Comparison of ENCODE assay signal across 11 mouse cellular contexts in genomic region chr9:116270417-116270828, GRCm38 (mm10).
DNase-seq lines count a peak whose midpoint lies in the region; ATAC-seq and TF ChIP-seq lines count a peak whose summit lies in the region.
"Had no signal": no experiment of that assay in that cellular context is flagged by ENCODE, and none has a peak within 500 bp of the region (broad histone marks: within the 10 kb centered on the region; RNA-seq: fewer than 3 reads in every experiment).

No protein-coding gene starts in this region.

- TF ChIP-seq CTCF in lung, adult 2 months (IDR thresholded peaks at IDR 0.05; ENCODE audit: insufficient read depth, low read length) = no peak
- TF ChIP-seq CTCF in heart, adult 2 months (IDR thresholded peaks at IDR 0.05) = no peak

- H3K27me3 ChIP-seq in kidney, embryonic 15.5 days = no peaks in the 10 kb centered on the region
- H3K27me3 ChIP-seq in heart, adult 2 months (ENCODE audit: control insufficient read depth, insufficient read depth, low read length) = no peaks in the 10 kb centered on the region
- no peaks in the 10 kb centered on the region for H3K27me3 ChIP-seq in forebrain, embryonic 13.5 days
- H3K27me3 ChIP-seq: CH12.LX had no signal

- no peak for ATAC-seq in kidney, embryonic 15.5 days (replicated peaks; ENCODE audit: low FRiP score)
- ATAC-seq in granulocyte monocyte progenitor cell, adult 5-6 weeks (replicated peaks; ENCODE audit: poor library complexity, severe bottlenecking) = peak; percentile 87
- no peak for ATAC-seq in forebrain, embryonic 13.5 days

- H3K4me2 ChIP-seq in kidney, embryonic 15.5 days = no peak overlapping the region
- no peak overlapping the region for H3K4me2 ChIP-seq in forebrain, embryonic 13.5 days

- H3K4me3 ChIP-seq in kidney, embryonic 15.5 days (replicated peaks) = no peak overlapping the region
- no peak overlapping the region for H3K4me3 ChIP-seq in lung, adult 2 months (replicated peaks; ENCODE audit: extremely low read depth, low read depth, low read length)
- no peak overlapping the region for H3K4me3 ChIP-seq in heart, adult 2 months
- H3K4me3 ChIP-seq in forebrain, embryonic 13.5 days = no peak overlapping the region
- H3K4me3 ChIP-seq: myocyte had no signal

- DNase-seq in kidney, adult 11 months = peak; percentile 39
- DNase-seq in lung, adult 2 months = peak; percentile 74
- DNase-seq in ovary, postnatal 36 days (ENCODE audit: low spot score) = peak; percentile 39
- no peak for DNase-seq in left cerebral cortex, adult 9 months (ENCODE audit: low spot score in 2 of 2)
- no peak for DNase-seq in heart, adult 2 months
- DNase-seq: cerebellum, postnatal 25 days had no signal

- H3K27ac ChIP-seq in kidney, embryonic 15.5 days = no peak overlapping the region
- no peak overlapping the region for H3K27ac ChIP-seq in heart, adult 2 months
- H3K27ac ChIP-seq in forebrain, embryonic 13.5 days = no peak overlapping the region

- TF ChIP-seq POLR2A in lung, adult 2 months (IDR thresholded peaks at IDR 0.05; ENCODE audit: borderline replicate concordance, extremely low read depth, low read depth, low read length) = no peak
- no peak for TF ChIP-seq POLR2A in heart, adult 2 months (IDR thresholded peaks at IDR 0.05; ENCODE audit: insufficient read depth, low read depth, low read length)

- H3K9ac ChIP-seq in kidney, embryonic 15.5 days = no peak overlapping the region
- no peak overlapping the region for H3K9ac ChIP-seq in heart, adult 2 months (ENCODE audit: low read depth, low read length)
- H3K9ac ChIP-seq in forebrain, embryonic 13.5 days = no peak overlapping the region

- intact Hi-C loops in heart, adult 2 months (cut with DNase I) = no loop called here

- H3K9me3 ChIP-seq in kidney, embryonic 15.5 days (replicated peaks) = no peaks in the 10 kb centered on the region
- no peaks in the 10 kb centered on the region for H3K9me3 ChIP-seq in forebrain, embryonic 13.5 days (replicated peaks)

- 0 out of 2 replicates have a peak, but pooled peaks cover 6% of the 10 kb centered on the region for H3K4me1 ChIP-seq in kidney, embryonic 15.5 days
- no peaks in the 10 kb centered on the region; the same call in 1 of the 2 replicates for H3K4me1 ChIP-seq in lung, adult 2 months (ENCODE audit: control insufficient read depth, insufficient read depth, low read length)
- peaks cover 1% of the 10 kb centered on the region; the same call in 1 of the 2 replicates for H3K4me1 ChIP-seq in heart, adult 2 months (ENCODE audit: control insufficient read depth, insufficient read depth, low read length)
- H3K4me1 ChIP-seq in forebrain, embryonic 13.5 days = no peaks in the 10 kb centered on the region

- no peaks in the 10 kb centered on the region for H3K36me3 ChIP-seq in kidney, embryonic 15.5 days
- H3K36me3 ChIP-seq in heart, adult 2 months (ENCODE audit: control insufficient read depth, insufficient read depth, low read length) = no peaks in the 10 kb centered on the region
- H3K36me3 ChIP-seq in forebrain, embryonic 13.5 days (ENCODE audit: poor library complexity, severe bottlenecking) = no peaks in the 10 kb centered on the region

- TF ChIP-seq EP300 in heart, adult 2 months (IDR thresholded peaks at IDR 0.05; ENCODE audit: insufficient read depth, low read depth, low read length) = no peak

- 61% methylated on average over 6 of the region's 6 CpGs for WGBS in kidney, embryonic 15.5 days
- WGBS in lung, adult 2 months = 39% methylated on average over 6 of the region's 6 CpGs
- 56% methylated on average over 6 of the region's 6 CpGs for WGBS in heart, adult 2 months
- 82% methylated on average over 6 of the region's 6 CpGs for WGBS in forebrain, embryonic 13.5 days

- H3K79me2 ChIP-seq in heart, adult 2 months (replicated peaks; ENCODE audit: control insufficient read depth, insufficient read depth, low read length) = no peaks in the 10 kb centered on the region

Comparison
In these comparisons a context has a peak if more than half of its experiments do, and no peak if none do; other contexts are left out.
1. DNase-seq: peak in kidney, adult 11 months (single experiment), lung, adult 2 months (single experiment) and ovary, postnatal 36 days (single experiment); none in left cerebral cortex, adult 9 months (0 of 2) and heart, adult 2 months (0 of 2).